Mouse (Mus musculus) lung, embryonic 14.5 days (tissue): ENCODE measurements around the gene Mphosph9. TPM values are rescaled to one million over a fixed set of nuclear protein-coding genes. Genes with fewer than 3 reads are reported as not detected.

ENCODE experiments used
- ATAC-seq: fragments of 200-750 bp; cut with Nextera tagmentation; 2 replicates; pipeline ENCODE4 v1.8.0; 2017; ENCODE audit warnings: mild to moderate bottlenecking, moderate TSS enrichment, moderate library complexity; ENCODE audit not compliant: insufficient read depth
- DNase-seq: peaks from one replicate; pipeline ENCODE4 v3.0.0-alpha.2; 2015
- H3K27ac ChIP-seq: fragments of 300-500 bp; sonication (generic); 2 replicates; pipeline ENCODE4 v1.5.1; 2014; ENCODE audit warnings: low read depth, mild to moderate bottlenecking, moderate library complexity
- H3K27me3 ChIP-seq: fragments of 300-500 bp; sonication (generic); 2 replicates; pipeline ENCODE4 v1.6.1; 2014; ENCODE audit warnings: low read length, control low read depth; ENCODE audit not compliant: insufficient read depth
- H3K36me3 ChIP-seq: fragments of 300-500 bp; sonication (generic); 2 replicates; pipeline ENCODE4 v1.6.1; 2014; ENCODE audit warnings: control low read depth; ENCODE audit not compliant: insufficient read depth
- H3K4me1 ChIP-seq: fragments of 300-500 bp; sonication (generic); 2 replicates; pipeline ENCODE4 v1.6.1; 2014; ENCODE audit warnings: antibody characterized with exemption, control low read depth; ENCODE audit not compliant: insufficient read depth
- H3K4me2 ChIP-seq: fragments of 300-500 bp; sonication (generic); 2 replicates; pipeline ENCODE4 v1.6.1; 2014; ENCODE audit warnings: mild to moderate bottlenecking
- H3K4me3 ChIP-seq: fragments of 300-500 bp; sonication (generic); 2 replicates; pipeline ENCODE4 v1.5.1; 2014; ENCODE audit warnings: low read depth, low read length
- H3K9ac ChIP-seq: fragments of 300-500 bp; sonication (generic); 2 replicates; pipeline ENCODE4 v1.6.1; 2014
- H3K9me3 ChIP-seq: fragments of 300-500 bp; sonication (generic); 2 replicates; pipeline ENCODE4 v1.6.1; 2016; ENCODE audit warnings: low read depth, low read length, control low read depth
- CTCF ChIP-seq: IDR thresholded peaks from 2 replicates; pipeline ENCODE4 v1.5.1; 2016; ENCODE audit warnings: antibody characterized with exemption, low read depth
- WGBS: fragments of 180-500 bp; shearing (Covaris S2); extraction: QIAGEN DNeasy Blood & Tissue Kit; methylation state at CpG from one replicate; pipeline ENCODE4 v1.1.7; 2014; 5-methylcytosine and 5-hydroxymethylcytosine counted together
- polyA plus RNA-seq: library from polyadenylated mRNA; unstranded; fragments of >200 nt; fragmentation: Nextera tagmentation; extraction: Ambion mirVana; gene quantifications from 2 replicates; pipeline ENCODE4 v1.2.1, GENCODE M21; 2014

The Mphosph9 gene
- polyA plus RNA-seq, 1 experiment from 2014 or later, result 19.2 TPM

GRCm38 (mm10) chr5:124234778-124235177 lies 93.0 kb downstream of the Mphosph9 start:
- WGBS, result 89% methylated on average over 6 of the region's 6 CpGs
- no peak for DNase-seq
- Histone ChIP-seq H3K36me3 (no peaks in the 10 kb centered on the region), H3K9me3 (no peaks in the 10 kb centered on the region), H3K4me1 (no peaks in the 10 kb centered on the region; the same call in 1 of the 2 replicates), H3K4me3 (no peak overlapping the region), H3K27me3 (no peaks in the 10 kb centered on the region), H3K9ac (no peak overlapping the region), H3K27ac (peak overlapping the region; percentile 60; the same call in 1 of the 2 replicates), H3K4me2 (no peak overlapping the region)
- ATAC-seq, result no peak
- TF ChIP-seq CTCF, result no peak

- no peak overlapping the region for H3K4me3 ChIP-seq
- ATAC-seq (peak; percentile 45; the same call in 1 of the 2 replicates), DNase-seq (peak; percentile 40)
- no peak overlapping the region for H3K9ac ChIP-seq
- H3K36me3 ChIP-seq, result no peaks in the 10 kb centered on the region
- H3K9me3 ChIP-seq, result no peaks in the 10 kb centered on the region
- 42% methylated on average over 12 of the region's 12 CpGs for WGBS
- no peaks in the 10 kb centered on the region for H3K27me3 ChIP-seq
- H3K4me2 ChIP-seq, result no peak overlapping the region
- peak overlapping the region; percentile 60; the same call in 1 of the 2 replicates for H3K27ac ChIP-seq
- no peaks in the 10 kb centered on the region; the same call in 1 of the 2 replicates for H3K4me1 ChIP-seq
- no peak for TF ChIP-seq CTCF
Measured at GRCm38 (mm10) chr5:124233874-124234661, 93.7 kb downstream of the Mphosph9 start.

GRCm38 (mm10) chr5:124233144-124233465 lies 94.7 kb downstream of the Mphosph9 start:
- Histone ChIP-seq H3K4me2 (no peak overlapping the region), H3K27ac (no peak overlapping the region), H3K36me3 (no peaks in the 10 kb centered on the region), H3K9ac (no peak overlapping the region), H3K9me3 (no peaks in the 10 kb centered on the region), H3K27me3 (no peaks in the 10 kb centered on the region), H3K4me3 (no peak overlapping the region), H3K4me1 (no peaks in the 10 kb centered on the region; the same call in 1 of the 2 replicates)
- no peak for DNase-seq
- no peak for TF ChIP-seq CTCF
- ATAC-seq, result no peak
- 66% methylated on average over 8 of the region's 8 CpGs for WGBS

- Histone ChIP-seq H3K4me2 (no peak overlapping the region), H3K9ac (no peak overlapping the region), H3K9me3 (no peaks in the 10 kb centered on the region), H3K4me1 (no peaks in the 10 kb centered on the region; the same call in 1 of the 2 replicates), H3K27me3 (no peaks in the 10 kb centered on the region), H3K4me3 (no peak overlapping the region), H3K27ac (no peak overlapping the region), H3K36me3 (no peaks in the 10 kb centered on the region)
- no peak for ATAC-seq
- DNase-seq, result no peak
- no peak for TF ChIP-seq CTCF
- 21% methylated on average over 18 of the region's 18 CpGs for whole genome bisulfite sequencing
Measured at GRCm38 (mm10) chr5:124232360-124233143, 95.2 kb downstream of the Mphosph9 start.

GRCm38 (mm10) chr5:124230461-124230860 lies 97.3 kb downstream of the Mphosph9 start:
- ATAC-seq, result no peak
- Histone ChIP-seq H3K36me3 (no peaks in the 10 kb centered on the region), H3K4me1 (no peaks in the 10 kb centered on the region; the same call in 1 of the 2 replicates), H3K4me3 (no peak overlapping the region), H3K9ac (no peak overlapping the region), H3K9me3 (no peaks in the 10 kb centered on the region), H3K27ac (no peak overlapping the region), H3K4me2 (no peak overlapping the region), H3K27me3 (no peaks in the 10 kb centered on the region)
- TF ChIP-seq CTCF, result no peak
- no peak for DNase-seq
- WGBS, result 72% methylated on average over 9 of the region's 9 CpGs

GRCm38 (mm10) chr5:124227193-124227592 lies 100.6 kb downstream of the Mphosph9 start:
- DNase-seq (peak; percentile 64), ATAC-seq (no peak)
- Histone ChIP-seq H3K36me3 (no peaks in the 10 kb centered on the region), H3K9ac (no peak overlapping the region; the same call in 1 of the 2 replicates), H3K27me3 (no peaks in the 10 kb centered on the region), H3K4me1 (peaks cover 7% of the 10 kb centered on the region; the same call in 1 of the 2 replicates), H3K27ac (no peak overlapping the region), H3K4me2 (no peak overlapping the region), H3K4me3 (no peak overlapping the region), H3K9me3 (no peaks in the 10 kb centered on the region)
- WGBS, result 49% methylated on average over 6 of the region's 6 CpGs
- TF ChIP-seq CTCF, result no peak

- DNase-seq (no peak), ATAC-seq (no peak)
- peaks cover 7% of the 10 kb centered on the region; the same call in 1 of the 2 replicates for H3K4me1 ChIP-seq
- no peaks in the 10 kb centered on the region for H3K27me3 ChIP-seq
- no peaks in the 10 kb centered on the region for H3K36me3 ChIP-seq
- no peak for TF ChIP-seq CTCF
- H3K9ac ChIP-seq, result no peak overlapping the region
- 87% methylated on average over 4 of the region's 4 CpGs for WGBS
- no peaks in the 10 kb centered on the region for H3K9me3 ChIP-seq
- no peak overlapping the region for H3K27ac ChIP-seq
- H3K4me3 ChIP-seq, result no peak overlapping the region
- H3K4me2 ChIP-seq, result no peak overlapping the region
Measured at GRCm38 (mm10) chr5:124226494-124226893, 101.3 kb downstream of the Mphosph9 start.
